Mouse (Mus musculus) kidney, embryonic 16.5 days (tissue): ENCODE results near the gene Spa17. TPM values are rescaled to one million over a fixed set of nuclear protein-coding genes. Genes with fewer than 3 reads are reported as not detected.

Experiments used
- ATAC-seq: fragments of 200-750 bp; cut with Nextera tagmentation; 2 replicates; pipeline ENCODE4 v1.8.0; 2017; ENCODE audit warnings: moderate TSS enrichment; ENCODE audit not compliant: low FRiP score, low TSS enrichment
- H3K27ac ChIP-seq: fragments of 300-500 bp; sonication (generic); 2 replicates; pipeline ENCODE4 v1.5.1; 2014; ENCODE audit warnings: low read length
- H3K27me3 ChIP-seq: fragments of 300-500 bp; sonication (generic); 2 replicates; pipeline ENCODE4 v1.6.1; 2014; ENCODE audit warnings: low read length, control low read depth, mixed read lengths; ENCODE audit not compliant: insufficient read depth
- H3K36me3 ChIP-seq: fragments of 300-500 bp; sonication (generic); 2 replicates; pipeline ENCODE4 v1.6.1; 2014; ENCODE audit warnings: low read length, control low read depth, mixed read lengths; ENCODE audit not compliant: insufficient read depth
- H3K4me1 ChIP-seq: fragments of 300-500 bp; sonication (generic); 2 replicates; pipeline ENCODE4 v1.6.1; 2014; ENCODE audit warnings: low read length, control low read depth, mixed read lengths; ENCODE audit not compliant: insufficient read depth
- H3K4me2 ChIP-seq: fragments of 300-500 bp; sonication (generic); replicated peaks from 2 replicates; pipeline ENCODE4 v1.6.1; 2014; ENCODE audit warnings: low read depth, low read length
- H3K4me3 ChIP-seq: fragments of 300-500 bp; sonication (generic); 2 replicates; pipeline ENCODE4 v1.5.1; 2014; ENCODE audit warnings: mild to moderate bottlenecking, low read length
- H3K9ac ChIP-seq: fragments of 300-500 bp; sonication (generic); replicated peaks from 2 replicates; pipeline ENCODE4 v1.6.1; 2014; ENCODE audit warnings: low read length
- H3K9me3 ChIP-seq: fragments of 300-500 bp; sonication (generic); 2 replicates; pipeline ENCODE4 v1.6.1; 2016; ENCODE audit warnings: low read length, control low read depth
- WGBS: fragments of 180-500 bp; shearing (Covaris S2); extraction: QIAGEN DNeasy Blood & Tissue Kit; methylation state at CpG from one replicate; pipeline ENCODE4 v1.1.7; 2014; 5-methylcytosine and 5-hydroxymethylcytosine counted together
- polyA plus RNA-seq: library from polyadenylated mRNA; unstranded; fragments of >200 nt; fragmentation: Nextera tagmentation; extraction: Ambion mirVana; gene quantifications from 2 replicates; pipeline ENCODE4 v1.2.1, GENCODE M21; 2015

The Spa17 gene
- polyA plus RNA-seq, result 6.1 and 6.6 TPM in 2 replicates

DNA sequence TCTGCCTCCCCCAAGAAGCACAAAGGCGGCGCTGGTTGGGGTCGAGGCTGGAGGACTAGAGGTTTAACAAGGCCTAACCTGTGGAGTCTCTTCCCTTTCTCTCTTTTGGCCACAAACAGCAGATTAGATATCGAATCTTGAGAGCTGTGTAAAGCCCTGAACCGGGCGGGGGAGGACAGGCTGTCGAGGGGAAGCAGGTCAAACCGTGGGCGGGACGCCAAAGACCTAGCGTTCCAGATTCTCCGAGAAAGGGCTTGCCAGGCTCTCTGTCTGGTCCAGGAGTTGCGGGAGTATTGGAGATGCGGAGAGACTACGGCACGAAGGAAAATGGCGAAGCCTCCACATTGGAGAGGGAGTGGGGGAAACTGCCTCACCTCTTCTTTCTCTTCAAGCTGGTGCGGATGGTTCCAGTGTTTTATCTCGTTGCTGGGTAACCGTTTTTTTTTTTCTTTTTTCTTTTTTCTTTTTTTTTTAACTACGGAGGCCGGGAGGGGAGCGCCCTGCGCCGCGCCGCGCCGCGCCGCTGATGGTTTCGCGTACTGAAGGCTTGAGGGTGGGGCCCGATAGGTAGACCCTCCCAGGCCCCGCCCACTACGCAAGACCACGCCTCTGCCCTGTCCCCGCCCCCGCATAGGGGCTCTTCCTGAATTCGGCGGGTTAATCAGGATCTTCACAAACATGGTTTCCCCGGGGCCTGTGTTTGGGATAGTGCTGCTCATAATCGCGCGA, at the start of gene Spa17:
Gene Spa17 (minus strand): TSS at position 541 of the 729 bp plus-strand sequence.
- no peaks in the 10 kb centered on the region for H3K36me3 ChIP-seq
- peak within 1 kb of the TSS; percentile 82 for H3K4me3 ChIP-seq
- H3K27ac ChIP-seq, result peak within 1 kb of the TSS; percentile 55; the same call in 1 of the 2 replicates
- H3K4me1 ChIP-seq, result peaks cover 6% of the 10 kb centered on the region
- ATAC-seq, result peak; percentile 98
- under 1% methylated on average over 45 of the region's 45 CpGs for WGBS
- no peaks in the 10 kb centered on the region for H3K27me3 ChIP-seq
- peak within 1 kb of the TSS; percentile 88 for H3K4me2 ChIP-seq
- H3K9ac ChIP-seq, result peak within 1 kb of the TSS; percentile 76
- H3K9me3 ChIP-seq, result no peaks in the 10 kb centered on the region

DNA sequence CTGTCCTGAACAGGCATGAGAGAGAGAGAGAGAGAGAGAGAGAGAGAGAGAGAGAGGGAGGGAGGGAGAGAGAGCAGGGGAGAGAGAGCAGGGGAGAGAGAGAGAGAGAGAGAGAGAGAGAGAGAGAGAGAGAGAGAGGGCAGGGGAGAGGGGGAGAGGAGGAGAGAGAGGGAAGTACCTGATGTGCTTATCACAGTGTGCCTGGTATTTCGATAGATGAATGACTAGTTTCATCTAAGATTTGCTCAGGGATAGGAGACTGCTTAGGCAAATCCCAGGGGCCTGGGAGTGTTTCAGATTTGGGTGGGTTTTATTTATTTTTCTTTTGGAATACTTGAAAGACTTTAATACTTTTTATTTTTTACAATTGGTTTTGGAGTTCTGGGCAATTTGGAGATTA, 49.7 kb upstream of the Spa17 start:
- no peak overlapping the region for H3K4me3 ChIP-seq
- H3K4me1 ChIP-seq, result no peaks in the 10 kb centered on the region
- 78% methylated on average over 1 of the region's 1 CpGs for WGBS
- H3K9me3 ChIP-seq, result no peaks in the 10 kb centered on the region
- H3K9ac ChIP-seq, result no peak overlapping the region
- no peak overlapping the region for H3K27ac ChIP-seq
- H3K36me3 ChIP-seq, result no peaks in the 10 kb centered on the region
- H3K27me3 ChIP-seq, result no peaks in the 10 kb centered on the region
- H3K4me2 ChIP-seq, result no peak overlapping the region
- no peak for ATAC-seq

DNA sequence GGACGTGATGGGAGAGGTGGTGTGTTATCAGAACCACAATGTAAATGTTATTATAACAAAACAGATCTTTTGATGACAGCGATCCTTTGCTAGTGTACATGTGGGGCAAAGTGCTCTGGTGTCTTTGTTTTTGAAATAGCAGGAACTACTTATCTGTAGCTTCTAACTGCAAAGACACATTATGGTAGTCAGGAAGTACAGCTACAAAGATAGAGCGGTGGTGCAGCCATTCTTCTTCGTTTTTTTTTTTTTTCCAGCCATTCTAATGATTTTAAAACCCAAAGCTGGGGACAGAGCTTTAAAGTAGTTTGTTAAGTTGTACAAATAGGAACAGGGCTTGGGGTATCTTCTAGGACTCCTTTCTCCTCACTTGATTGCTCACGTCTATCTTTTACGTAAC, 45.9 kb upstream of the Spa17 start:
- ATAC-seq, result no peak
- H3K9me3 ChIP-seq, result no peaks in the 10 kb centered on the region
- H3K36me3 ChIP-seq, result peaks cover 1% of the 10 kb centered on the region; the same call in 1 of the 2 replicates
- H3K27me3 ChIP-seq, result no peaks in the 10 kb centered on the region
- WGBS, result 79% methylated on average over 6 of the region's 6 CpGs
- peaks cover 10% of the 10 kb centered on the region; the same call in 1 of the 2 replicates for H3K4me1 ChIP-seq
- no peak overlapping the region for H3K4me3 ChIP-seq
- no peak overlapping the region for H3K4me2 ChIP-seq
- H3K27ac ChIP-seq, result no peak overlapping the region
- no peak overlapping the region for H3K9ac ChIP-seq

DNA sequence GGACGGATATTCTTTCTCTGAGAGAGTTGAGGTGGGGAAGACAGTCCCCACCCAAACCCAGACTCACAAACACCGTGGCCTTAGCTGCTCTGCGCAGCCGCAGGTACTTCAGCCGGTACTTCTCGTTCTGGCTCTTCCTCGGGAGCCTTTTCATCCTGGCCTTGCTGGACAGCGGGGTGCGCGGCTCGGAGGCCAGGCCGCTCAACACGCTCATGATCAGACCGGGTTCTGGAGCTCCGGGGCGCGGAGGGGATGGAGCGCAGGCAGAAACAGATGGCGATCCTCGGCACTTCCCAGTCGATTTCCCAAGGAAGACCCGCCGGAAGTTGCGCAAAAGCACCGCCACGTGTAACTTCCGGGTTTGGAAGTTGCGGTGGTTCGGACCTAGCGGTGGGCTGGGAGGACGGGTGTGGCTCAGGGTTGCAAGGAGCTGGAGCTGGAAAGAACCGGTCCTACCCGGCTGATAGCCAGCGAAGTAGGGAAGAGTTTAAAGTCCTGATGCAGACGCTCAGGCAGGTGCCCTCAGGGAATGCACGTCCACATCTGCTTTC, 43.5 kb upstream of the Spa17 start, which contains the start of gene Tbrg1:
Gene Tbrg1 (minus strand): TSS at position 382 of the 551 bp plus-strand sequence.
- Histone ChIP-seq H3K4me1 (peaks cover 10% of the 10 kb centered on the region; the same call in 1 of the 2 replicates), H3K36me3 (peaks cover 24% of the 10 kb centered on the region), H3K4me2 (peak within 1 kb of the TSS; percentile 89), H3K9me3 (no peaks in the 10 kb centered on the region), H3K9ac (peak within 1 kb of the TSS; percentile 91), H3K4me3 (peak within 1 kb of the TSS; percentile 90), H3K27me3 (no peaks in the 10 kb centered on the region), H3K27ac (peak within 1 kb of the TSS; percentile 94)
- peak; percentile 96 for ATAC-seq
- WGBS, result under 1% methylated on average over 36 of the region's 36 CpGs

DNA sequence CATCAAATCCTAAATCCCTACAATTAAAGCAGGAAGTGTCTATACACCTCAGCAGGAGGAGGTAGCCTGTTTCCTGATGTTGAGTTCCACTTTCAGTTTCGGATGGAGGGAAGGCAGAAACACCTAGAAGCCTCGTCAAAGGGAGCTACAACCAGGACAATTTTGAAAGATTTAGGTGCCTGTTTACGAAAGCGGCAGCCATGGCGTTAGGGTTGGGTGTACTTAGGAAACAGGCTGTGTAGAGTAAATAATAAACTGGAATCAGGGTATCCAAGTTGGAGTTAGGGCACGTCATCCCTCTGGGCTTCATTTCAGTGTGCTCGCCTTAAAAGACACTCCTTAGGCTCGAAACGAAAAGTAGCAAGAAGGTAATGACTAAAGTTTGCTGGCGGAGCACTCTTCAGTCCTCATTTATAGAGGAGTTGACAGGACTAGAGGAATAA, 42.9 kb upstream of the Spa17 start:
- WGBS, result 1% methylated on average over 10 of the region's 10 CpGs
- Histone ChIP-seq H3K27me3 (no peaks in the 10 kb centered on the region), H3K27ac (peak overlapping the region; percentile 94), H3K4me2 (peak overlapping the region; percentile 89), H3K4me3 (peak overlapping the region; percentile 90), H3K9ac (peak overlapping the region; percentile 91), H3K4me1 (peaks cover 10% of the 10 kb centered on the region; the same call in 1 of the 2 replicates), H3K9me3 (no peaks in the 10 kb centered on the region), H3K36me3 (peaks cover 26% of the 10 kb centered on the region)
- 0 out of 2 replicates have a peak, but pooled peaks have one; percentile 14 for ATAC-seq

DNA sequence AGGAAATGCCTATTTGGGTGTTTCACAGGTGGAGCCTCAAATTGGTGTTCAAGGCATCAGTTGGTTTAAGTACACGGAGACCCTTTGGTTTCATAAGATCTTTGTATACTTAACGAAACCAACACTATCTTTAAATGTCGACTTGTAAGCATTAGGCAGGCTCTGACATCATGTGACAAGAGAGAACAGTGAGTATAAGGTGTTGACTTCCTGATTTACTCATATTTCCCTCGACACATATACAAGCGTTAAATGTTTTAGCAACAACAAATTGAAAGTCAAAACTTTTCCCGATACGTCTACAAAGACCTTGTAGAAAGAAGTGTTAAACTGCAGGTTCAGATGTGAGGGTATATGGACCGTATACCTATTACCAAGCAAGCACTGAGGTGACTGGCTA, 42.4 kb upstream of the Spa17 start:
- Histone ChIP-seq H3K27ac (no peak overlapping the region), H3K9me3 (no peaks in the 10 kb centered on the region), H3K4me3 (peak overlapping the region; percentile 90), H3K27me3 (no peaks in the 10 kb centered on the region), H3K4me2 (peak overlapping the region; percentile 89), H3K36me3 (peaks cover 31% of the 10 kb centered on the region), H3K9ac (peak overlapping the region; percentile 91; the same call in 1 of the 2 replicates), H3K4me1 (peaks cover 10% of the 10 kb centered on the region; the same call in 1 of the 2 replicates)
- WGBS, result 60% methylated on average over 8 of the region's 8 CpGs
- no peak for ATAC-seq

DNA sequence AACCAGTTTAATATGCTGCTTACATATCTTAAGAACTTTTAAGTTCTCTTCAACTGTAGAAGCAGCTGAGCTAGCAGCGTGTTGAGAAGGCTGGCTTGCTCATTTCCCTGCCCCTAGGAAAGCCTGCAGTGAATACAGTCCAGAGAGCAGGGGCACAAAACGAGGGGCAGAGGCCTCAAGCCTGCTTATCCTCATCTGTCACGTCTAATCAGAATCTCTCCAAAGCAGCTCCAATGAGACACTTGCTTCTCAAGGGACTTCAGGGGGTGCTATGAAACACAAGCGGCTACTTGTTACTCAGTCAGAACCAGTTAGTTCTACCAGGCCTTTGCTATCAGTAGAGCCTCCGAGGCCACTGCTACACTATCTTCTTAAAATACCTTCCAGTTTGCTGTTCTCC, 40.3 kb upstream of the Spa17 start:
- no peak overlapping the region for H3K9ac ChIP-seq
- ATAC-seq, result no peak
- peaks cover 49% of the 10 kb centered on the region for H3K36me3 ChIP-seq
- H3K4me3 ChIP-seq, result no peak overlapping the region
- H3K27ac ChIP-seq, result no peak overlapping the region
- WGBS, result 84% methylated on average over 5 of the region's 5 CpGs
- H3K4me1 ChIP-seq, result peaks cover 10% of the 10 kb centered on the region; the same call in 1 of the 2 replicates
- H3K4me2 ChIP-seq, result no peak overlapping the region
- no peaks in the 10 kb centered on the region for H3K27me3 ChIP-seq
- no peaks in the 10 kb centered on the region for H3K9me3 ChIP-seq

DNA sequence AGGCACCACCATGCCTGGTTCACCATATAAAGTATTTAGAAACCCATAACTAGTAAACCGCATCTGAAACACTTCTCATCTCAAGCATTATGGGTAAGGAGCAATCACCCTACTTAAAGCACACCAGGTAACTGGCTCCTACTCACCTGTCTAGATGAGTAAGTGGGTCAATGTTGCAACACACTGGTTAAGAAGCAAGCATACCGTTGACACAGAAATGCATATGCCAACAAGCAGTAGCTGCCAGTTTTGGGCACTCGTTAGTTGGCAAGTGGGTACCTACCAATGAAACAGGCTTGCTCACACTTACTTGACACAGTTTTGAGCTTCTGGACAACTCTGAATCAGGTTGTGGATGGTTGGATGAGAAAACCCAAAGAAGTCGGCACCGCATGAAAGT, 37.1 kb upstream of the Spa17 start:
- WGBS, result 95% methylated on average over 5 of the region's 5 CpGs
- H3K27me3 ChIP-seq, result no peaks in the 10 kb centered on the region

DNA sequence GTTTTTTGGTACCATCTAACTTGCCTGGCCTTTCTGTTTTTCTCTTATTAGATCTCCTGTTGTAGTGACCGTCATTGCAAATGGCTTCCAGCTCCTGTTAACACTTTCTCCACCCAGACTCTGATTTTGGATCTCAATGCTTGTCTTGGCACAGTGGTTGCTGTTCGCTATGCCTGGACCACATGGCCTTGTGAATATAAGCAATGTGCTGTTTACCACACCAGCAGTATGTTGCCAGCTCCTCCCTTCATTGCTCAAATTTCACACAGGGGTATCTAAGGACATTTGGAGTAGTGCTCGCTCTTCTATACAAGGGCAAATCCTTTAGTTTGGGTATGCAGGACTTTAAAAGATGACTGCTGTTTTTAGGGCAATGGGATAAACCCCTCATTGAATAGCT, 32.7 kb upstream of the Spa17 start:
- WGBS, result 84% methylated on average over 3 of the region's 3 CpGs
- no peak overlapping the region for H3K27ac ChIP-seq
- H3K9me3 ChIP-seq, result no peaks in the 10 kb centered on the region
- H3K36me3 ChIP-seq, result peaks cover 36% of the 10 kb centered on the region
- no peaks in the 10 kb centered on the region for H3K27me3 ChIP-seq
- H3K4me3 ChIP-seq, result no peak overlapping the region
- H3K9ac ChIP-seq, result no peak overlapping the region
- no peak for ATAC-seq
- no peaks in the 10 kb centered on the region for H3K4me1 ChIP-seq
- H3K4me2 ChIP-seq, result no peak overlapping the region

More for the DNA sequence above, 37.1 kb upstream of the Spa17 start:
- ATAC-seq, result no peak
- no peaks in the 10 kb centered on the region for H3K4me1 ChIP-seq
- no peak overlapping the region for H3K4me2 ChIP-seq
- H3K4me3 ChIP-seq, result no peak overlapping the region
- H3K36me3 ChIP-seq, result peaks cover 64% of the 10 kb centered on the region
- no peak overlapping the region for H3K9ac ChIP-seq
- H3K9me3 ChIP-seq, result no peaks in the 10 kb centered on the region
- H3K27ac ChIP-seq, result no peak overlapping the region

DNA sequence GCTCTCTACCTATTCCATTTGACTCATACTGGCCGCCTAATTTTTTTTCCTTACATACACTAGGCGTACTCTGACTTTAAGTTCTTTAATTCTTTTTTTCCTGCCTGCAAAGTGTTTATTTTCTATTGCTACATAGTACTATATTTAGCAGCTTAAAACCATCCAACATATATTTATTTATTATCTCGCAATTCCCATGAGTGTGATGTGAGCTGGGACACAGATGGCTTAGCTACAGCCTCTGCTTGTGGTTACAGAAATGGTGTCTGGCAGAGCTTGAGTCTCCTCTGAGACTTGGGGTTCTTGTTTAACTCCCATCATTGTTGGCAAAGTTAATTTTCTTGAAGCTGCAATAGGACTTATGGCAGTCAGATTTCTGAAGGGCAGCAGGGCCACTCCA, 25.2 kb upstream of the Spa17 start:
- Histone ChIP-seq H3K4me3 (no peak overlapping the region), H3K27me3 (no peaks in the 10 kb centered on the region), H3K9me3 (no peaks in the 10 kb centered on the region), H3K4me1 (no peaks in the 10 kb centered on the region), H3K27ac (no peak overlapping the region), H3K9ac (no peak overlapping the region), H3K36me3 (no peaks in the 10 kb centered on the region), H3K4me2 (no peak overlapping the region)
- ATAC-seq, result no peak
- WGBS, result 82% methylated on average over 3 of the region's 3 CpGs
